Mouse (Mus musculus) embryonic fibroblast, embryonic 13.5 days (primary cell): ENCODE data around the gene Rest.

ENCODE experiments used
- CTCF ChIP-seq: IDR thresholded peaks from 2 replicates; pipeline ENCODE4 v1.5.1; 2011; ENCODE audit warnings: mild to moderate bottlenecking, control low read depth, low read length, moderate library complexity, borderline replicate concordance; ENCODE audit not compliant: insufficient read depth
- POLR2A ChIP-seq: IDR thresholded peaks from 2 replicates; pipeline ENCODE4 v1.6.1; 2011; ENCODE audit warnings: low read depth, mild to moderate bottlenecking, control low read depth, low read length, moderate library complexity

DNA sequence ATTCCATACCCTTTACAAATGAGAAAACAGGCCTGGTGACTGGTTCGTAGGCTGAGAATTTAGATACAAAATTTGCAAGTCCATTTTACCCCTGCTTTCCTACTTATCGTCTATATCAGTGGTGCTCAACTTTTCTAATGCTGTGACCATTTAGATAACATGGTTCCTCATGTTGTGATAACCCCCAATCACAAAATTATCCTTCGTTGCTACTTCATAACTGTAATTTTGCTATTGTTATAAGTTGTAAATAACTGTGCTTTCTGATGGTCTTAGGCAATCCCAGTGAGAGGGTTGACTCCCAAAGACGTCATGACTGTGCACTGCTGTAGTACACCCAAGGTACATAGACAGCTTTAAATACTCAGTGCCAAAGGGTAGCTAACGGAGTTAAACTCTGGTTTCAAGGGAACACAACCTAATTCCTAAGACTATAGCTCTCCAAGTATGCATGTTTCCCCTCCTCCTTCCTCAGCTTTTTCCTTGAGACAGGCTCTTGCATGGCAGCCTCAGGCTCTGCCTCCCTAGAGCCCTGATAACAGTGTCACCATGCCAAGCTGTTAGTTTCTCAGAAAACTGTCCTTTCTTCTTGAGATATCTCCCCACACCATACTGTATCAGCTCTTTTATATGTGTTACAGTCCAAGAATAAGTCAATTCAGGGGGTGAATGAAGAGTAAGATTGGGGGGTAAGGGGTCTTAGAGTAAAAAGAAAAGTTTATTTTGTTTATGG lies 42.7 kb downstream of the Rest start:
- TF ChIP-seq CTCF (no peak), POLR2A (no peak)
